Mouse (Mus musculus) megakaryocyte, embryonic 14.5 days (primary cell): ENCODE measurements at regions not wholly inside any gene's neighbourhood (a gene's known extent, or its start where the extent isn't known, plus 50 kb on each side); places are given as distances from the start of the nearest gene placed in this dataset.

ENCODE experiments used
- H3K27me3 ChIP-seq: replicated peaks from 2 replicates; pipeline ENCODE3; 2012; ENCODE audit warnings: inconsistent platforms
- H3K36me3 ChIP-seq: replicated peaks from 2 replicates; pipeline ENCODE3; 2012; ENCODE audit warnings: low read length, inconsistent platforms, mixed read lengths
- H3K4me1 ChIP-seq: 2 replicates; pipeline ENCODE4 v1.6.1; 2012; ENCODE audit warnings: inconsistent platforms
- H3K4me3 ChIP-seq: replicated peaks from 2 replicates; pipeline ENCODE3; 2012; ENCODE audit warnings: moderate library complexity, mild to moderate bottlenecking, inconsistent platforms
- H3K9me3 ChIP-seq: 2 replicates; pipeline ENCODE4 v1.6.1; 2012; ENCODE audit warnings: inconsistent platforms
- FLI1 ChIP-seq: IDR thresholded peaks from 2 replicates; pipeline ENCODE4 v1.6.1; 2012; ENCODE audit warnings: low read length, inconsistent platforms, mixed read lengths
- GATA1 ChIP-seq: IDR thresholded peaks from 3 replicates; pipeline ENCODE4 v1.6.1; 2012; ENCODE audit warnings: mixed read lengths, low read length, inconsistent platforms, borderline replicate concordance

DNA sequence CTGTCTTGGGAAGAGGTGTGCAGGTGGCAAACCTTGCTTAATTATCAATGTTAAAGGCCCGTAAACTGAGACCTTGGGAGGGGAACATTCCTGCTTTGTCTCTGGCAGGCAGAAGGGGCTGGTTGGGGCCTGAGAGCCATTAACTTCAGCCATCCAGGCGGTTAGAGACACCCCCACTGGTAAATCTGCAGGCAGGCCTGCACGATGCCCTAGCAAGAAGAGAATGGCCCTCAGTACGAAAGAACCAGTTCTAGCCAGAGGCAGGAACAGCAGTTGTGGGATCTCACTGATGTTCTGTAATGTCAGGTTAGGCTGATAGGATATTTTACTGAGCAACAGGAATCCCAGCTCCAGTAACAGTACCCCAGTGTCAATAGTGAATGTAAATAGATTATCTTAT lies 70.5 kb downstream of the Apip start:
- peaks cover 67% of the 10 kb centered on the region for H3K27me3 ChIP-seq
- H3K9me3 ChIP-seq: no peaks in the 10 kb centered on the region
- TF ChIP-seq FLI1 (no peak), GATA1 (no peak)
- H3K36me3 ChIP-seq: no peaks in the 10 kb centered on the region
- H3K4me1 ChIP-seq: peaks cover 38% of the 10 kb centered on the region
- H3K4me3 ChIP-seq: no peak overlapping the region

DNA sequence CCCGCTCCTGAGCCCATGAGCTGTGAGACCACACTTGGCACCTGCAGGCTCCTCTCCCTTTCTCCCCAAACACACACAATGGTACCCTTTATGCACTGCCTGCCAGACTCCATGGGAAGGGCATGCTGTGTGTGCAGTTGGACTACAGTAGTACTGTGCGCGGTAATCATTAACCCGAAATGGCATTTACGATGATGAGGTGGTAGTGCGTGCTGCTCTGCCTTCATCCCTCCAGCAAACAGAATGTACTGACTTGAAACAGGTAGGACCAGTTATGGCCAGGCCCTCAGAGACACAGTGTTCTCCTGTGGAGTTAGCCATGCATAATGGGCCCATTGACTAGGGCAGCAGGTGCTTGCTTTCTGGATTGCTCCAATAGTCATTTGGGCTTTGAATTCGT lies 70.9 kb downstream of the Apip start:
- peak overlapping the region; percentile 0 for H3K4me3 ChIP-seq
- no peaks in the 10 kb centered on the region for H3K36me3 ChIP-seq
- H3K27me3 ChIP-seq: peaks cover 67% of the 10 kb centered on the region
- no peaks in the 10 kb centered on the region for H3K9me3 ChIP-seq
- H3K4me1 ChIP-seq: peaks cover 40% of the 10 kb centered on the region
- no peak for TF ChIP-seq FLI1
- TF ChIP-seq GATA1: no peak

DNA sequence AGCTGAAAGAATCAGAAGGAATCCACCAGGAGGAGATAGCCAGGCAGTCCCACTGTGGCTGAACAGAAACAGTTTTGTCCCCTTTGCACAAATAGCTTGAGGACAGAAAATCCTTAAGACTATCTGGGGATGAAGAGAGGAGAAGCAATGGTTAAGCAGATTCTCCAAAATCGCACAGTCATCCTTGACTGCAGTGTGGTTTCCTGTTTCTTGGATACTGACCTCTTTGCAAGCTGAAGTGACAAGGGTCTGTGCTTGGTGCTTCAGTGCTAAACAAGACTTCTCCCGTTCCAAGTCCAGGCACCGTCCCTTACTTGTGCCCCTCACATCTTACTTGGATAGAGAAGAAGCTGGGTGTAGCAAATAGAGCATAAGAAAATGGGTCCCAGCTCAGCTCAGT lies 71.6 kb downstream of the Apip start:
- TF ChIP-seq GATA1 (no peak), FLI1 (no peak)
- Histone ChIP-seq H3K27me3 (peaks cover 71% of the 10 kb centered on the region), H3K4me3 (peak overlapping the region; percentile 79)

DNA sequence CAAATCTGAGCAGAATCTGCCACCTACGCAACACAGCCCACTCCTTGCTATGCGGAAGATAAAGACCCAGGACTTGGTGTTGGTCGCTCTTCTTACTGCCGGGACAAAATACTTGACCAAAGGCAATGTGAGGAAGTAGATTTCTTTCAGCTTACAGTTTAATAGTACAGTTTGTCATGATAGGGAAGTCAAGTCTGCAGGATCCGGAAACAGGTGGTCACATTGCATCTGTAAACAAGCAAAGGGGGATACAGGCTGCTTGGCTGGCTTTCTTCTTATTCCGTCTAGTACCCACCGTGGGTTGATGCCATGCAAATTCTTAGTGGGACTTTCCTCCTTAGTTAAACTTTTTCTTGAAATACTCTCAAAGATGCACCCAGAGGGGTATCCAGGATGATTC lies 72.7 kb downstream of the Apip start:
- no peaks in the 10 kb centered on the region for H3K9me3 ChIP-seq
- H3K36me3 ChIP-seq: no peaks in the 10 kb centered on the region
- H3K27me3 ChIP-seq: peaks cover 73% of the 10 kb centered on the region
- TF ChIP-seq FLI1 (no peak), GATA1 (no peak)
- no peak overlapping the region for H3K4me3 ChIP-seq
- H3K4me1 ChIP-seq: peaks cover 44% of the 10 kb centered on the region

More for the DNA sequence above, 71.6 kb downstream of the Apip start:
- no peaks in the 10 kb centered on the region for H3K36me3 ChIP-seq
- peaks cover 44% of the 10 kb centered on the region for H3K4me1 ChIP-seq
- no peaks in the 10 kb centered on the region for H3K9me3 ChIP-seq

DNA sequence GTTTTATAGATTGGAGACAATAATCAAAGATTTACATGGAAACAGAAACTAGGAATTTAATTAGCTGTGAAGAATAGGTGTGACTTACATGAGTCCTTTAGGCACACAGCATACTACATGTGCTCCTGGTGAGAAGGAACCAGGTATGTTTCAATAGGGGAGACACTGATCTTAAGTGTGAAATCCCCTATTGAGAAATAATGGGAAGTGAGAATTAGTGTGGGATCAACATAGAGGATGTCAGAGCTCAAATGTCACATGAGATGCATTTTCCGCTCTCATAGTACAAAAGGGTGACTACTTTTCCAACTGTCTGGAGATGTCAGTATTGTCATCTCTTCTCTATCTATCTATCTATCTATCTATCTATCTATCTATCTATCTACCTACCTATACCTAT lies 79.8 kb downstream of the Apip start:
- H3K4me1 ChIP-seq: peaks cover 6% of the 10 kb centered on the region
- no peak overlapping the region for H3K4me3 ChIP-seq
- TF ChIP-seq GATA1: no peak
- TF ChIP-seq FLI1: no peak

DNA sequence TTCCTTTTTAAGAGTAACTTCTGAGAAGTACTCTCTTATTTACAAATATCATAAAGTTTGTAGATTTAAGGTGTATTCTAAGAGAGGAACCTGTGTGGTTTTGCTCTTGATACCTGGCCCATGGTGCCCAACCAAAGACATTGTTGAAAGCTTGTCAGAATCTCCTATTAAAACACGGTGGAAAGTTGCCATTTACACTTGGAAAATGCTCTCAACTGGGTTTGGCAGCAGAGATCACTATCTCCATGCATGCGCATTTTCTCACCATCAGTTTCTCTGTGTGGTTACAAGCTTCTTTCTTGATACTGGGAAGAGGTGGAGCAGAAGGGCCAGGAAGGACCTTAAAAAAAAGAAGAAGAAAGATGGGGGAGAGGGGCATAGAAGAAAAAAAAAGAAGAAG lies 94.3 kb downstream of the Apip start:
- TF ChIP-seq FLI1: no peak
- no peak for TF ChIP-seq GATA1
- Histone ChIP-seq H3K36me3 (no peaks in the 10 kb centered on the region), H3K9me3 (0 out of 2 replicates have a peak, but pooled peaks cover 4% of the 10 kb centered on the region), H3K4me3 (no peak overlapping the region), H3K27me3 (no peaks in the 10 kb centered on the region), H3K4me1 (no peaks in the 10 kb centered on the region)

More for the DNA sequence above, 79.8 kb downstream of the Apip start:
- H3K27me3 ChIP-seq: peaks cover 30% of the 10 kb centered on the region
- no peaks in the 10 kb centered on the region for H3K36me3 ChIP-seq
- H3K9me3 ChIP-seq: no peaks in the 10 kb centered on the region

DNA sequence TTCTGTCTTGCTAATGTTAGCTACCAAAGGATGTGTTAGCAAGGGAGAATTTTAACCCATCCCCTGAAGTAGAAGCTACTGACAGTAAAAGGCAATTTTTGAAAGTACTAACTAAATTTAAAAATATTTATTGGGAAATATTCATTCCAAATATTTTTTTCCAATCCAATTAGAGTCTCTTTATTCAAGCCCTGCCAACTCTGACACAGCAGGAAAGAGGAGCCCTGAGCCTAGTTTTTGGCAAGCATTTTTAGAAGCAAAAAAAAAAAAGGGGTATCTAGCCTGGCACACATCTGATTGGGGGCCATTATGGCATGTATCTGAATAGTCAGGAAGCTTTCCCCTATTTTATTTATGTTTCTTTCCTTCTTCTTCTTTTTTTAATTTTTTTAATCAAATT lies 94.8 kb downstream of the Apip start:
- TF ChIP-seq GATA1 (no peak), FLI1 (no peak)
- H3K4me1 ChIP-seq: no peaks in the 10 kb centered on the region
- no peaks in the 10 kb centered on the region for H3K27me3 ChIP-seq
- H3K9me3 ChIP-seq: 0 out of 2 replicates have a peak, but pooled peaks cover 4% of the 10 kb centered on the region
- no peaks in the 10 kb centered on the region for H3K36me3 ChIP-seq
- no peak overlapping the region for H3K4me3 ChIP-seq

DNA sequence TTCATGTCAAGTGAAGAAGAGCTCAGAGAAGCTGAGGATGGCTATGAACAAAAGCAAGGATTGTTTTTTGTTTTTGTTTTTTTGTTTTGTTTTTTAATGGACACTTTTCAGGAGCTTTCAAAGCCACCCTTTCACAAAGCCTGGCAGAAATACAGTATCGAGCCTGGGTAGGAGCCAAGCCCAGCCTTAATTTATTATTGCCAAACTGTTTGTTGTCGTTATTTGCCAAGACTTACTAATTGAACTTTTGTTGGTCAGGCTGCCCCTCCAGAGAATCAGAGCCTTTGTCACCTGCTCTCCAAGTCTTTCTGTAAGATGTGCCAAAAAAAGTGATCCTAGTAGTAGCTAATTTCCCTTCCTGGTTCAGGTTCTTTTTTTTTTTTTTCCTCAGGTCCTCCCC lies 103.9 kb downstream of the Apip start:
- Histone ChIP-seq H3K27me3 (no peaks in the 10 kb centered on the region), H3K4me1 (no peaks in the 10 kb centered on the region), H3K4me3 (no peak overlapping the region), H3K36me3 (no peaks in the 10 kb centered on the region), H3K9me3 (no peaks in the 10 kb centered on the region)
- TF ChIP-seq FLI1: no peak
- no peak for TF ChIP-seq GATA1

DNA sequence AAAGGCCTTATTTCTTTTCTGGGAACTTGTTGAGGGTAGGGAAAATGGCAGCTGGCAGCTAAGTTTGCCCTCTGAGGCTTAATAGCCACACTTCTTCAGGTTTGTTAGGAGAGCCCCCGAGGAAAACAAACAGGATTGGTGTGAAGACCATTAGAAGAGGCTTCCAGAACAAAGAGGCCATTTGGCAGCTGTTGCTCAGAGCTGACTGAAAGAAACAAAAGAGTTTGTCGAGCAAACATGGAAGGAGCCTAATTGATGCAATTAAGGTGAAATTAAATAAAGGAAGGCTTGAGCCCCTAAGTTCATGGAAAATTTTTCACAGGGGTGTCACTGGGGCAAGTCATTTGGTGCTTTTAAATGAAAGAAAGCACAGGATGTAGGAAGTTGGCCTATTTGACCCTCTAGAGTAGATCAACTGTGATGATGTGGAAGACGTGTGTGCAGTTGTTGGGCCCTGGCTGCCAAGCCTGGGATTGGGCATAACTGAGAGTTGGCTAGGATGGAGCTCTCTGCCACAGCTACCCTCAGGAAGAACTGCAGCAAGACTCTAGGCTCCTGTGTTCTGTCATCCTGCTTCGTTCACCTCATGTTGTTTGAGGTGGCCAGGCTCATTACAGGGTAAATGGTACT lies 106.9 kb downstream of the Apip start:
- no peaks in the 10 kb centered on the region for H3K36me3 ChIP-seq
- TF ChIP-seq FLI1 (no peak), GATA1 (no peak)
- no peaks in the 10 kb centered on the region for H3K9me3 ChIP-seq
- H3K4me1 ChIP-seq: no peaks in the 10 kb centered on the region
- H3K4me3 ChIP-seq: no peak overlapping the region
- H3K27me3 ChIP-seq: no peaks in the 10 kb centered on the region

DNA sequence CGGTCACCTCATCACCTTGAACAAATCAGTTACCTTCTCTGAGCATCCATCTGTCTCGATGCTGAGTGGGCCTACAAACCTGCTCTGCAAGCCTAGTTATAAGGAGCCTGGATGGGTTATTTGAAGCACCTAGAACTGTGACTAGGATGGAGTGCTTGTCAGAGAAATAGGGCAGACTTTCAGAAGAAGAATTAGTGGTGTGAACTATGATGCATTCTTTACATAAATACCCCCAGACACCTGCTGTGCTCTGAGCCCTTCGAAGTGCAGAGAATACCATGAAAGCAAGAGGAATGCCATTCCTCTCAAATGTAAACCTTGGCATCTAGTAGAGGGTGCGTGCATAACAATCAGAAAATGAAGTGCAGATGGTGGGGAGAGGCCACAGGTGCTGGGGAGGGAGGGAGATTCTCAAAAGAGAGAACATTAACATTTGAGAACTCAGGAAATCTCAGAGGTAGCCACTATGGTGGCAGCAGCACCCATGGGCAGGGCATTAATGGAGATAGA lies 113.3 kb downstream of the Apip start:
- Histone ChIP-seq H3K4me3 (no peak overlapping the region), H3K27me3 (no peaks in the 10 kb centered on the region), H3K9me3 (no peaks in the 10 kb centered on the region), H3K4me1 (no peaks in the 10 kb centered on the region), H3K36me3 (no peaks in the 10 kb centered on the region)
- TF ChIP-seq FLI1 (no peak), GATA1 (no peak)
